Mouse (Mus musculus): ENCODE measurements around the gene AI854703.
"Not testable (repeated sequence)": the region's sequence is repeated elsewhere in the genome, so short reads cannot be mapped to it uniquely, and the experiment has no call there.

- TF ChIP-seq POLR2A (IDR thresholded peaks at IDR 0.05; ENCODE audit: borderline replicate concordance, control insufficient read depth, low read depth, low read length); CTCF (IDR thresholded peaks at IDR 0.05; ENCODE audit: control insufficient read depth, insufficient read depth, low read length): not testable (repeated sequence)
These were observed 4.2 kb upstream of the AI854703 start for GRCm38 (mm10) chr6:48622186-48622843.
